Mouse (Mus musculus) left cerebral cortex, adult 18-20 months (tissue): ENCODE measurements around the gene Nfya. TPM values are rescaled to one million over a fixed set of nuclear protein-coding genes. Genes with fewer than 3 reads are reported as not detected.
"Not testable (repeated sequence)": the region's sequence is repeated elsewhere in the genome, so short reads cannot be mapped to it uniquely, and the experiment has no call there.

ENCODE experiments used
- DNase-seq, 2 experiments: peaks; one replicate each; pipeline ENCODE4 v3.0.0; 2021 to 2022; ENCODE audit warnings: low spot score in 2 of 2, mixed read lengths in 1 of 2
- total RNA-seq, 2 experiments: library from RNA; stranded (reverse); gene quantifications; 2 replicates each; pipeline ENCODE4 v1.2.3; 2021

Gene Nfya
- total RNA-seq, 2 experiments from 2014 or later = 25.2 to 28.7 TPM

- no peak for DNase-seq
These were observed 8.0 kb downstream of the Nfya start for GRCm38 (mm10) chr17:48401710-48402109.

- DNase-seq = peak; percentile 55 to 59
These were observed 17.1 kb downstream of the Nfya start for GRCm38 (mm10) chr17:48392616-48393015.

- DNase-seq = no peak
These were observed 18.3 kb downstream of the Nfya start for GRCm38 (mm10) chr17:48391446-48391845.

GRCm38 (mm10) chr17:48389442-48389841 lies 20.3 kb downstream of the Nfya start:
- DNase-seq = no peak

- no peak for DNase-seq
These were observed 21.0 kb downstream of the Nfya start for GRCm38 (mm10) chr17:48388666-48389065.

GRCm38 (mm10) chr17:48385786-48386461 lies 23.8 kb downstream of the Nfya start:
- DNase-seq = no peak

- no peak for DNase-seq
These were observed 30.7 kb downstream of the Nfya start for GRCm38 (mm10) chr17:48379050-48379449.

GRCm38 (mm10) chr17:48376102-48376501 lies 33.6 kb downstream of the Nfya start:
- peak in 1 of 2 experiments; percentile 47 for DNase-seq

- peak; percentile 32 to 40 for DNase-seq
These were observed 36.7 kb downstream of the Nfya start for GRCm38 (mm10) chr17:48372987-48373386.

GRCm38 (mm10) chr17:48371621-48372020 lies 38.1 kb downstream of the Nfya start:
- DNase-seq = no peak

- no peak for DNase-seq
These were observed 42.9 kb downstream of the Nfya start for GRCm38 (mm10) chr17:48366806-48367205.

GRCm38 (mm10) chr17:48365511-48366155 lies 44.1 kb downstream of the Nfya start:
- no peak for DNase-seq

- no peak for DNase-seq
These were observed 46.2 kb downstream of the Nfya start for GRCm38 (mm10) chr17:48363421-48363965.

- DNase-seq = peak; percentile 38 to 53
These were observed 46.7 kb downstream of the Nfya start for GRCm38 (mm10) chr17:48362966-48363365.

GRCm38 (mm10) chr17:48362346-48362745 lies 47.4 kb downstream of the Nfya start:
- no peak for DNase-seq

- DNase-seq = no peak
These were observed 49.2 kb downstream of the Nfya start for GRCm38 (mm10) chr17:48360462-48360861.

- no peak for DNase-seq
These were observed 50.1 kb downstream of the Nfya start, which contains the start of gene Treml1 for GRCm38 (mm10) chr17:48359616-48360015. TSS of gene Treml1 (plus strand) at chr17:48359916.

- DNase-seq = no peak
These were observed 51.8 kb downstream of the Nfya start for GRCm38 (mm10) chr17:48357892-48358291.

- no peak for DNase-seq
These were observed 53.9 kb downstream of the Nfya start for GRCm38 (mm10) chr17:48355822-48356221.

- not testable (repeated sequence) for DNase-seq
These were observed 56.7 kb downstream of the Nfya start for GRCm38 (mm10) chr17:48352976-48353375.

GRCm38 (mm10) chr17:48350681-48351193 lies 59.0 kb downstream of the Nfya start:
- no peak for DNase-seq

GRCm38 (mm10) chr17:48347287-48347686 lies 62.4 kb downstream of the Nfya start:
- no peak for DNase-seq
